Mouse (Mus musculus) T-helper 17 cell (primary cell): ENCODE results near the gene Tespa1.
"Not testable (repeated sequence)": the region's sequence is repeated elsewhere in the genome, so short reads cannot be mapped to it uniquely, and the experiment has no call there.

Source experiments
- in situ Hi-C, 2 experiments: fragments of 300-600 bp; cut with MboI, MseI; formaldehyde crosslinking; loops; 1 replicate in 1 of 2; 2 replicates in 1 of 2; pipeline ENCODE4 v1.15.1; 2025; ENCODE audit warnings: high pct_unique_total_duplicates in 2 of 2

Tespa1 gene

DNA sequence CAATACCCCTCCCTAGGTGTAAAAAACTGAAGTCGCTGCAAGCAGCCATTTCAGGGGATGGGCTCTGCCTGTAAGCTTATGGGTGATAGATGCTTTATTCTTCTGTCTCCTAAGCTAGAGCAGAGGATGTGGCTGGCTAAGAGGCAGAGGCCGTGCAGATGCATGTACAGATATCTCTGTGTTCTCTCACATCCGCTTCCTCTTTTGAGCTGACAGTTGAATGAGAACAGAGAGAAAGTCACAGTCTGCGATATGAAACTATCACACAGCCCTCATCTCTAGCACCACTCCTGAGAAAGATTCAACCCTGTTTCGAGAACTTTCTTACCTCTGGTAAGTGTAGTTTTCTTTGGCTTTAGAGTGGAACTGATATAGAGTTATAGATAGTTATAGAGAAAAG lies at the start of gene Tespa1:
Gene Tespa1, plus strand, starts transcription at position 234 of the 400 bp plus-strand sequence.
- in situ Hi-C loops = no loop called here

DNA sequence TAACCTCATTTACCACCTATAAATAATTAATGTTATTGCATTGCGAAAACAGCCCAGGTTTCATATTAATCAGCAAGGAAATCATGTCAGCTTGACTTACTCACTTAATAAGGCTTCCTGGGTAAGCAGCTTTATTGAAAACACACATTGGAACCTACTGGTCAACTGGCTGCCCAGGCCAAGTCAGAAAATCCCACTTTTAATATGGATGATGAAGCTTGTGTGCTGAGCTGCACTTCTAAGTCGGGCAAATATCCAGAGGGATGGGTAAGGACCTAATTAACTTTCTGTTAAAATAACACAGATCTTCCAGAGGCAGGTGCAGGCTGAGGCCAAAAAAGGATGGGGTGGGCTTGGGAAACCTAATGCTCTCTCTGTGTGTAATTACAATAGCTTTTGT lies 46.9 kb upstream of the Tespa1 start:
- in situ Hi-C loops = no loop called here

DNA sequence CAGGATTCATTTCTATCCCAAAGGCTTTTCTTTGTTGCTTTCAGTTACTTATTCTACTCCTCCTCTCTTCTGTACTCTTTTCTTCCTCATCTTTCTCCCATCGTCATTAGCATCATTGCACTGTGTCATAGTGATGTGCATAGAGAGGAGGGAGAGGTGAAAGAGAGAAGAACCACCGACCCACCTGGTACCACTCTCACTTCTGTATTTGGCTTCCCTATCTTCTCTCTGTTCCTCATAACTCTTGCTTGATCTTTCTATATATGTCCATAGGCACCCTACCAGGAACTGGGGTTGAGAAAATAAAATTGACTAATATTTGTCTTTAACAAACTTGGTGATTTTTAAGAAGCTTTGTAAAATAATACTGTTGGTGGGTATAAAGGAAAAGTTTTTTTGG lies 46.2 kb upstream of the Tespa1 start:
- in situ Hi-C loops = no loop called here

DNA sequence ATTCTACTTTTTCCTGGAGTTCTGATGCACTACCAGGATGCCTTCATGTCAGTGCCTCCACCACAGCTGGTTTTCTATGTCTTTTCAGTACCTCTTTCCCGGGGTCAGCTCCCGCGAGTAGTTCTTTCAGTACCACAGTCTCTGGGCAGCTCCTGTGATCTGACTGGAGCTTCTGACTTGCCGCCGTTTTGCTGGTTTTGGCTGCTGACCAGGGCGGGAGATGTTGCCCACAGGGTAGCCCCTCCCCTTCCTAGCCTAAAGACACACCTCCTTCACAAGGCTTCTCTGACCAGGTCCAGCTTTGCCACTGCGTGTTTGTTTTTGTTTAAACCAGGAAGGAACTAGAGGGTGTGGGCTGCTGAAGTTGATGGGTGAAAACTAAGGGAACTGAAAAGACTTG lies 42.6 kb upstream of the Tespa1 start, which contains the start of gene Neurod4:
Gene Neurod4, minus strand, starts transcription at position 175 of the 400 bp plus-strand sequence.
- in situ Hi-C loops = no loop called here

DNA sequence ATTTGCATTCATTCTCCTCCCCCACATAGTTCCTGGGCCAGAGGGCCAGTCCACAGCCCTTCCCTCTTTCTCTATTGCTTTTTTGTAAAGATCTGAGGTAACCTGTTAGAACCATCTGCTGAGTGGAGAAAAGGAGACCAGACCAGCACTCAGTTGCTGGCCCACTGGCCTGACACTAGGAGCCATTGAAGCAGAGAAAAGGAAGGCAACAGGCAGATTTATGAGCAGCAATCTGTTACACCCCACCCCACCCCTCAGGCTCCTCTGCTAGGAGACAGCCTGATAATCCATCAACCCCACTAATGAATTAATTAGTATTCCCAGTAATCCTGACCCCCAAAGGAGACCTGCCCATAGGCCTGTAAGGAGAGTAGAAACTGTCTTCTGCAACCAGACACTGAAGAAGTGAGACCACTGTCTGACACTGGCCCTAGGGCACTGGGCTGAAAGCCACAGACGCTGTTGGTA lies 40.7 kb upstream of the Tespa1 start:
- in situ Hi-C loops = no loop called here

DNA sequence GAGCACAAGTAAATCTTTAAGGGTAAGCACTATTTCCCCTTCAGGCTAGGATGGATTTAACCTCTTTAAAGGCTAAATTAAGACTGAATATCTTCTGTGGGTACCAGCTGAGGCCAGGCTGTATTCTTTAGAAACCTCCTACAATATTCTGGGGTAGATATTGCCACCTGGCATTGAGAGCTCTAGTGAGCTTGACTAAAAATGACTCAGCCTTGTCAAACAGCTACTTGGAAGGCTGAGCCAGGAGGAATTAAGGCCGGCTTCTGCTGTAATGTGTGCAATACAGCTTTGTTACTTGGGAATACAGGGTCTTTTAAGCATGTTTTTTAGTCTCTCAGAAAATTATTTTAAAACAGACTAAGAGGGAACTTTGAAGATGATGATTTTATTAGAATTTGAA lies 35.5 kb upstream of the Tespa1 start:
- in situ Hi-C loops = no loop called here

DNA sequence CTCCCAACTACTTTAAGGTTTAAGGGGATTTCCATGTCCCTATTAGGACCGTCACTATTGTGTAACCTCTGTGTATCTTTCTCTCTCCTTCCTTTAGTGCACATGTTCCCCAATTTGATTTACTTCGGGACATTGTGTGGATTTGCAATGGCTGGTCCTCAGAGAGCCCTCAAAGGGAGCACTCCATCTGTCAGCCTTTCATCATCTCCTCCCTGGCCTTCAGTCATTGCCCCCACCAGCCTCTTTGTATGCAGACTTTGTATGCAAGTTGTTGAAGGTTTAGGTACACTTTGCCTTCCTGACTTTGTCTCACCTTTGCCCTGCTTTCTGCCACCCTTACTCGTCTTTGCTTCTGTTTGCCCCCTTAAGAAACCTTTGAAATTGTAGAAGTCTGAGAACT lies 34.7 kb upstream of the Tespa1 start:
- in situ Hi-C loops = no loop called here

DNA sequence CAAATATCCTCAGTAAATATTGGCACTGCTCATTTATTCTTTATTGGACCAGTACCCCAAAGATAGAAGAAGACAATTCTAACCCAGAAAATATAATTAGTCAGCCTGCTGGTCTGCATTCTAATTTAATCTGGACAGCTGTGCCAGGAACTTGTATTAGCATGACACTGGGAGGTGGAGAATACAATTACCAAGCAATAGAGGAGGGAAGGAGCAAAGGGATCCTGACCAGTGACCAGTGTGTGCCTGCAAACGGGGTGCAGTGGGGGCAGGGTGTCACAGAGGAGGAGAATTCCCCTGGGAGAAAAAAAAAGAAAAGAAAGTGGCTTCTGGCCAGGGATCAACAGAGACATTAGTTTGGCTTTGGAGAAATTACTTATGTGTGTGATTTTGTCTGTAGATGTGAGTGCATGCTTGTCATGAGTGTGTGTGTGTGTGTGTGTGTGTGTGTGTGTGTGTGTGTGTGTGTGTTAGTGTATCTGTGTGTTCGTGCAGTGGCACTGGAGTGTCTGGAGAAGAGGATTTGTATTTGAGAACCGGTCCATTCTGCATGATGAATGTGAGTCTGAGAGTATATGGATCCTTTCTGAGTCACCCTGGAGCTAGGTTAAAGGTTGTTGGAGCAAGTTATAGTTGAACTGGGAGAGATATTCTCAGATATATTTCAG lies 28.8 kb upstream of the Tespa1 start:
- in situ Hi-C loops = no loop called here

- in situ Hi-C loops = loop anchor here (5.0 kb wide), 2 partner anchors 66 to 71 kb away; no protein-coding TSS in a partner anchor
These were observed 23.9 kb upstream of the Tespa1 start for GRCm38 (mm10) chr10:130298748-130299147.

DNA sequence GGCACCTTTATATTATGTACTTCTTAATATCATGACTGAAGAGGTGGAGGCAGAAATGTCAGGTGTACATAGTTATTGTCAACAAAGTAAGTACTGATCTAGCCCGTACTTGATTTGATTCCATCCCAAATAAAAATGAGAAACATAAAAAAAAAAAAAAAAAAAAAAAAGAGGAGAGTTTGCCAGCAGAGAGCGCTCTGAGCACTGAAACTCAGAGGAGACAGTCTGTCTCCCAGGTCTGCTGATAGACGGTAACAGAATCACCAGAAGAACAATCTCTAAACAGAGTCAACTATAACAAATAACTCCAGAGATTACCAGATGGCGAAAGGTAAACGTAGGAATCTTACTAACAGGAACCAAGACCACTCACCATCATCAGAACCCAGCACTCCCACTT lies 18.5 kb upstream of the Tespa1 start:
- in situ Hi-C loops = not testable (repeated sequence)

DNA sequence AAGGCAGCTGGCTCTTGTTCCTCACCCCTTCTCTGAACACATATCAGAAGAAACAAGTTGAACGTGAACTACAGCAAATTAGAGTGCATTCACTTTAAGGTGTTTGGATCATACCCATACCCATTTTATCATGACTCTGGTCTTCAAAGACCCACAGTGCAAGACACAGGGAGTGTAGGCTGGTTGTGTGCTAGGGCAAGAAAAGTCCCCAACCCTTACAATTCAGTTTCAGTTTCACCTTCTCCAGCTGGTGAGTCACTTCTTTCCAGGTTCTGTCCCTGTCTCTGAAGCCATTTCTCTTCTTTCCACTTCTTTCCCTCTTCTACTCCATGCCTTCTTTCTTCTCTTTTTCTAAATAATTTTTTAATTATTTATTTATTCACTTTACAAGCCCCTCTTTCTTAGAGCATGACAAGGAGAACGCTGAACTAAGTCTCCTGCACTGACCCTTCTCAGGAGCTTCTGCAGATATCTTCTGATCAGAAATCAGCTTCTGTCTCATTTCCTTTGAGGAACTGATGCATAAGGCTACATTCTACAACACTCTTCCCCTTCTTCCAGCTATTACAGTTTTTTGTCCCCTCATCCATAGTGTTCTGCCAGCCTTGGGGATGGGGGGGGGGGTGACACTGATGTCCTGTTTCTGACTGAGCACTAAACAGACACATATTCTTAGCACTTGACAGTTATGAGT lies 11.0 kb upstream of the Tespa1 start:
- in situ Hi-C loops = loop anchor here in 1 of 2 experiments (10.0 kb wide), 1 partner anchor 53 kb away; no protein-coding TSS in a partner anchor

DNA sequence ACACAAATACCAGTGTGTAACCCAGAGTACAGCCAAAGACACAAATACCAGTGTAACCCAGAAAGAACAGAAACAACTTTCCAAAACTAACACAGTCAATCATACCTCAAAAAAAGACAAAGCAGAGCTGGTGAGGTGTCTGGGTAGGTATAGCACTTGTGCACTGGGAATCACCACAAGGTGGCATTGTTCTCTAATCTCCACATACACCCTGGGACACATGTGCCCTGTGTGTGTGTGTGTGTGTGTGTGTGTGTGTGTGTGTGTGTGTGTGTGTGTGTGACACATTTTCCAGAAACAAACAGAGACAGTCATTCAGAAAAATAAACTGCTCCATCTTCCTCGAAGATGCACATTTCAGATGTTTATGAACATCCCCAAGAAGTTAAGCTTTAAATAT lies 9.1 kb upstream of the Tespa1 start:
- in situ Hi-C loops = loop anchor here in 1 of 2 experiments (10.0 kb wide), 1 partner anchor 51 kb away; no protein-coding TSS in a partner anchor

- in situ Hi-C loops = loop anchor here in 1 of 2 experiments (10.0 kb wide), 1 partner anchor 51 kb away; no protein-coding TSS in a partner anchor
These were observed 8.4 kb upstream of the Tespa1 start for GRCm38 (mm10) chr10:130314110-130314829.

GRCm38 (mm10) chr10:130315846-130316245 lies 6.8 kb upstream of the Tespa1 start:
- in situ Hi-C loops = loop anchor here in 1 of 2 experiments (10.0 kb wide), 1 partner anchor 49 kb away; no protein-coding TSS in a partner anchor

- in situ Hi-C loops = loop anchor here in 1 of 2 experiments (10.0 kb wide), 1 partner anchor 46 kb away; no protein-coding TSS in a partner anchor
These were observed 4.0 kb upstream of the Tespa1 start for GRCm38 (mm10) chr10:130318720-130319119.

DNA sequence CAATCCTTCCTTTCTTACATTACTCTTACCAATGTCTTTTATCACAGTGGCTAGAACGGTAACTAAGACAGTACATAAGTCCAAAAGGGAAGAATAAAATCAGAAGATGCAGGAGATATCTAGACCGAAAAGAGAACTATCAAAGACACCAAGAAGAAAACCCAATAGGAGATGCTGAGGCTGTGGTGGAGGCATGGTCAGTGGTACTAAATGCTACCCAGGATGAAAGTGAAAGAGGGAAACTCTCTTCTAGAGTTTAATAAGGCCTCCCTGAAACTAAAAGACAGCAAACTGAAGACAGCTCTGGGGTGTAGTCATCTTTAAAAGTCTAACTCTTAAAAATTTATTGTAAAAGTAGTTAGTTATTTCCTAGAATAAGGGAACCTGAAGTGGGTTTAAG lies 2.0 kb upstream of the Tespa1 start:
- in situ Hi-C loops = no loop called here

DNA sequence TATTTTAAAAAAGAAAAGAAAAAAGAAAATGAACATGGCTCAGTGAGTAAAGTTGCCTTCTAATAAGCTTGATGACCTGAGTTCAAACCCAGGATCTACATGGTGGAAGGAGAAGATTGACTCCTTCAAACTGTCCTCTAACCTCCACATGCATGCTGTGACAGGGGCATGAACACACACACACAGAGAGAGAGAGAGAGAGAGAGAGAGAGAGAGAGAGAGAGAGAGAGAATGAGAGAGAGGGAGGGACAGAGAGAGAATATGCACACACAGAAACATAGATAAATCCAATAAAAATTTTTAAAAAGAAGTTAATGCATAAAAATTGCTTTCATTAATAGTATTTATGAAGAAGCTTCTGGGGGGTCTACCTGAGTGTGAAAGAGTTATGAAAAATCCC lies 608 bp upstream of the Tespa1 start:
- in situ Hi-C loops = no loop called here

DNA sequence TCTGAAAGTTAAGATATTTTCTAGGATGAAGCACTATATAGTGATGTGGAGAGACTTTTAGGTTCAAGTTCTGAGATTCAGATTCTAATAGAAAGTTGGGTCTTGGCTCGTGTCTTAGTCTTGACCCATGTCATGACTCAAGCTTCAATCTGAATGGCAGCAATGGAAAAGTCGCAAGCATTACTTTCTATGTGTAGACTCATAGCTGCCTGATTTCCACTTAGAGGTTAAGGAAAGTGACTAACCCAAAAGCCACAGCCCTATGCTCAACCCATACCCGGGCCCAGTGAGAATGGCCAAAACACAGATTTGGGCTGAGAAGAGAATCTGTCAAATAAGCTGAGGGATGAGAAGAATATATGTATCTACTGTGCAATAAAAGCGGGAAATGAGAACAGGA lies 1.6 kb downstream of the Tespa1 start:
- in situ Hi-C loops = no loop called here

DNA sequence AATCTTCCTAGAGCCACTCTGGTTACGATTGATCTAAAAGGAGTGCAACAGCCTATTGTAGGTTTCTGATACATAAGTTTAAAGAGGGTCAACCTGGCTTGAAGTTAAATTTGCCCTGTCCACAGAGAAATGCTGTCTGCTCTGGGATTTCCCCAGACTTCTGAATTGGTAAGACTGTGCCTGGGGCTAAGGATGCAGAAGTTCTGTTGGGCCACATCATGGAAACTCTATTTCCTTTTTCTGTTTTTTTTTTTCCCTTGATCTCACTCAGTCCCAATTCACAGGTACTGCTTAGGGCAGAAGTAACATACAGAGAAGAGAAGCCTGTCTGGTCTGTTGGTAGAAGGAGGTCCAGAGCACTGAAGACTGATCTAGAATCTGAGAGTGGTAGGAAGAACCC lies 8.0 kb downstream of the Tespa1 start:
- in situ Hi-C loops = loop anchor here in 1 of 2 experiments (10.0 kb wide), 1 partner anchor 1966 kb away; the partner anchor contains the start of gene Coq10a

- in situ Hi-C loops = loop anchor here in 1 of 2 experiments (10.0 kb wide), 1 partner anchor 1972 kb away; the partner anchor contains the start of gene Coq10a
These were observed 13.7 kb downstream of the Tespa1 start for GRCm38 (mm10) chr10:130336385-130336784.

GRCm38 (mm10) chr10:130337581-130337980 lies 14.9 kb downstream of the Tespa1 start:
- in situ Hi-C loops = loop anchor here in 1 of 2 experiments (10.0 kb wide), 1 partner anchor 1973 kb away; the partner anchor contains the start of gene Coq10a

DNA sequence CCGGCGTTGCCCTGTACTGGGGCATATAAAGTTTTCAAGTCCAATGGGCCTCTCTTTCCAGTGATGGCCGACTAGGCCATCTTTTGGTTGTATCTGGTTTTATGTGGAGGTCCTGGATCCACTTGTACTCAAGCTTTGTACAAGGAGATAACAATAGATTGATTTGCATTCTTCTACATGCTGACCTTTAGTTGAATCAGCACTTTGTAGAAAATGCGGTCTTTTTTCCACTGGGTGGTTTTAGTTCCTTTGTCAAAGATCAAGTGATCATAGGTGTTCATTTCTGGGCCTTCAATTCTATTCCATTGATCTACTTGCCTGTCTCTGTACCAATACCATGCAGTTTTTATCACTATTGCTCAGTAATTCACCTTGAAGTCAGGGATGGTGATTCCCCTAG lies 17.4 kb downstream of the Tespa1 start:
- in situ Hi-C loops = not testable (repeated sequence)
